Mouse (Mus musculus) midbrain, embryonic 10.5 days (tissue): Measurements from ENCODE around the gene Pole2. TPM values are rescaled to one million over a fixed set of nuclear protein-coding genes. Genes with fewer than 3 reads are reported as not detected.
"Not testable (repeated sequence)": the region's sequence is repeated elsewhere in the genome, so short reads cannot be mapped to it uniquely, and the experiment has no call there.

ENCODE experiments used
- DNase-seq: peaks from one replicate; pipeline ENCODE4 v3.0.0-alpha.2; 2017; ENCODE audit warnings: low spot score
- H3K27ac ChIP-seq: fragments of 300-500 bp; sonication (generic); replicated peaks from 2 replicates; pipeline ENCODE4 v1.5.1; 2016; ENCODE audit warnings: mild to moderate bottlenecking
- H3K27me3 ChIP-seq: fragments of 300-500 bp; sonication (generic); 2 replicates; pipeline ENCODE4 v1.6.1; 2016; ENCODE audit warnings: low read depth, mild to moderate bottlenecking; ENCODE audit not compliant: poor library complexity, severe bottlenecking
- H3K36me3 ChIP-seq: fragments of 300-500 bp; sonication (generic); 2 replicates; pipeline ENCODE4 v1.6.1; 2016; ENCODE audit warnings: mild to moderate bottlenecking, moderate library complexity
- H3K4me1 ChIP-seq: fragments of 300-500 bp; sonication (generic); 2 replicates; pipeline ENCODE4 v1.6.1; 2016
- H3K4me3 ChIP-seq: fragments of 300-500 bp; sonication (generic); 2 replicates; pipeline ENCODE4 v1.5.1; 2016; ENCODE audit warnings: mild to moderate bottlenecking, moderate library complexity
- H3K9me3 ChIP-seq: fragments of 300-500 bp; sonication (generic); replicated peaks from 2 replicates; pipeline ENCODE4 v1.6.1; 2016; ENCODE audit warnings: mild to moderate bottlenecking
- WGBS: fragments of 180-500 bp; shearing (Covaris S2); methylation state at CpG from one replicate; pipeline ENCODE4 v1.1.7; 2016; 5-methylcytosine and 5-hydroxymethylcytosine counted together
- polyA plus RNA-seq: library from polyadenylated mRNA; unstranded; fragments of >200 nt; fragmentation: Nextera tagmentation; extraction: Ambion mirVana; gene quantifications from 2 replicates; pipeline ENCODE4 v1.2.1, GENCODE M21; 2016

Pole2 gene
- polyA plus RNA-seq, 1 experiment from 2014 or later, result 34.5 TPM

DNA sequence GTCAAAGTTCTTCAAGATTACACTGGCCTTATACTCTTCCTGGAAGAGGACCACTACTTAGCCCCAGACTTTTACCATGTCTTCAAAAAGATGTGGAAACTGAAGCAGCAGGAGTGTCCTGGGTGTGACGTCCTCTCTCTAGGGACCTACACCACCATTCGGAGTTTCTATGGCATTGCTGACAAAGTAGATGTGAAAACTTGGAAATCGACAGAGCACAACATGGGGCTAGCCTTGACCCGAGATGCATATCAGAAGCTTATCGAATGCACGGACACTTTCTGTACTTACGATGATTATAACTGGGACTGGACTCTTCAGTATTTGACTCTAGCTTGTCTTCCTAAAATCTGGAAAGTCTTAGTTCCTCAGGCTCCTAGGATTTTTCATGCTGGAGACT is 42.6 kb downstream of the Pole2 start:
- Histone ChIP-seq H3K4me3 (peak overlapping the region; percentile 87), H3K36me3 (peaks cover 50% of the 10 kb centered on the region), H3K27ac (peak overlapping the region; percentile 94; the same call in 1 of the 2 replicates), H3K4me1 (peaks cover 33% of the 10 kb centered on the region), H3K27me3 (no peaks in the 10 kb centered on the region), H3K9me3 (no peaks in the 10 kb centered on the region)
- no peak for DNase-seq
- 87% methylated on average over 7 of the region's 7 CpGs for WGBS

DNA sequence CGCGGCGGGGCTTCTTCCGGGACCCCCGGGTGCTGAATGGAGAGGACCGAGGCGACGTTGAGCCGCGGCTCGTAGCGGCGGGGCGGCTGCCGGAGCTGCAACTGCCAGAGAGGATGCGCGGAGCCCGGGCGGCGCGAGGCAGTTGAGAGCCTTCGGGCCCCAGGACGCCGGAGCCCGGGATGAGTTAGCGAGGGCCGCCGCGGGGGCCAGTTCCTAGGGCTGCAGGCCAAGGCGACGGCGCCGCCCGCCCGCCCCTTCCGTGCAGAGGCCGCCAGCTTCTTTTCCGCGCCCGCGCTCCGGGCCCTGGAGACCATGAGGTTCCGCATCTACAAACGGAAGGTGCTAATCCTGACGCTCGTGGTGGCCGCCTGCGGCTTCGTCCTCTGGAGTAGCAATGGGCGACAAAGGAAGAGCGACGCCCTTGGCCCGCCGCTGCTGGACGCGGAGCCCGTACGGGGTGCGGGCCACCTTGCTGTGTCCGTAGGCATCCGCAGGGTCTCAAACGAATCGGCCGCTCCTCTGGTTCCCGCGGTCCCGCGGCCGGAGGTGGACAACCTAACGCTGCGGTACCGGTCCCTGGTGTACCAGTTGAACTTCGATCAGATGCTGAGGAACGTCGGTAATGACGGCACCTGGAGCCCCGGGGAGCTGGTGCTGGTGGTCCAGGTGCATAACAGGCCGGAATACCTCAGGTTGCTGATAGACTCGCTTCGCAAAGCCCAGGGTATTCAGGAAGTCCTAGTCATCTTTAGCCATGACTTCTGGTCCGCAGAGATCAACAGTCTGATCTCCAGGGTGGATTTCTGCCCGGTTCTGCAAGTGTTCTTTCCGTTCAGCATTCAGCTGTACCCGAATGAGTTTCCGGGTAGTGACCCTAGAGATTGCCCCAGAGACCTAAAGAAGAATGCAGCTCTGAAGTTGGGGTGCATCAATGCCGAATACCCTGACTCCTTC is 43.4 kb downstream of the Pole2 start:
- H3K36me3 ChIP-seq, result peaks cover 45% of the 10 kb centered on the region
- peak overlapping the region; percentile 94 for H3K27ac ChIP-seq
- peak; percentile 69 for DNase-seq
- no peaks in the 10 kb centered on the region for H3K9me3 ChIP-seq
- H3K4me3 ChIP-seq, result peak overlapping the region; percentile 87
- H3K4me1 ChIP-seq, result peaks cover 33% of the 10 kb centered on the region
- 3% methylated on average over 86 of the region's 86 CpGs for WGBS
- H3K27me3 ChIP-seq, result no peaks in the 10 kb centered on the region

DNA sequence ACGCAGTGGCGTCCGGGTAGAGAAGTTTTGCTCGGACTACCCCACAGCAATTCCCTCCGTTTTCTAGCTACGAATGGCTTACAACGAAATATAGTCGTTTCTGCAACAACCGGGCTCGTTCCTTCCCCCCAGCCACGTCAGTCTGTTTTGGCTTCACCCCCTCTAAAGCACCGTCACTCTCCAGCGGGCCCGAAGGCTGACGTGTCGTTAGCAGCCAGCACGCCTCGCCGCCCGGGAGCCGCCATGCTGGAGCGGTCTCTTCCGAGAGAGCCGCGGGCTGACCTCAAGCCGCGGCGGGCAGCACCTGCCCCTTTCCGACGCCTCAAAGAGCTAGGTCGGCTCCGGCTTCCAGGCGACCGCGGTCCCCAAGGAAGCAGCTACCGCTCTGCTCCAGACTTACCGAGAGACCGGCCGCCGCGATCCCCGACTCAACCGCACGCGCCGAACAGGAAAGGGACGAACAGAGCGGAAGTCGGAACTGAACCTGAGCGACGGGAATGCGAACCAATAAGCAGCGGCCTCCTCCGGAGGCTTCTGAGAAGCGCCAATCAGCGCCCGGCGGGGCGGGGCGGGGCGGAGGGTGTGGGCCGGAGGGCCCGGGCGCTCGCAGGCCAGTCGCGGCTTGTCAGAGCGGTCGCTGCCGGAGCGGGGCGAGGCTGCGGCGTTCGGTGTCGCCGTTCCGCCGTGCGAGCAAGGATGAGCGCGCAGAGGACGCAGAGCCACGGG is 44.2 kb downstream of the Pole2 start, which contains the start of the genes Rpl36al and Mgat2:
Rpl36al (minus strand) TSS at position 501 of the 726 bp plus-strand sequence.
Mgat2 (plus strand) TSS at position 575 of the 726 bp plus-strand sequence.
- H3K36me3 ChIP-seq, result peaks cover 45% of the 10 kb centered on the region
- under 1% methylated on average over 84 of the region's 84 CpGs for WGBS

DNA sequence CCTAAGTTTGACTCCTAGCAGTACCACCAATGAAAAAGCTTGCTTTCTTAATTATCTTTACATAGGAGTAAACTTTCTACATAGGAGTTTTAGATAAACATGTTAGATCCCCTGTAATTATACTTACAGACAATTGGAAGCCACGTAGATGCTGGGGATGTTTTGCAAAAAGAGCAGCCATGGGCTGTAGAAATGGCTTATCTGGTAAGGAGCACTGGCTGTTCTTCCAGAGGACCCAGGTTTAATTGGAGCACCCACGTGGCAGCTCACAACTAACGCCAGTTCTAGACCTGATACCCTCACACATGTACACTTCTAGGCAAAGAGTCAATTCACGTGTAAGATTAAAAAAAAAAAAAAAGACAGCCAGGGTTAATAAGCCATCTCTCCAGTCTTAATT is 46.2 kb downstream of the Pole2 start:
- Histone ChIP-seq H3K4me1 (peaks cover 27% of the 10 kb centered on the region), H3K27me3 (no peaks in the 10 kb centered on the region), H3K4me3 (no peak overlapping the region), H3K36me3 (peaks cover 49% of the 10 kb centered on the region), H3K9me3 (no peaks in the 10 kb centered on the region), H3K27ac (no peak overlapping the region)
- no peak for DNase-seq
- 93% methylated on average over 4 of the region's 4 CpGs for WGBS

More for the DNA sequence above, 44.2 kb downstream of the Pole2 start, which contains the start of the genes Rpl36al and Mgat2:
- H3K4me3 ChIP-seq, result peak within 1 kb of the TSS; percentile 87
- no peaks in the 10 kb centered on the region for H3K27me3 ChIP-seq
- peaks cover 33% of the 10 kb centered on the region for H3K4me1 ChIP-seq
- no peaks in the 10 kb centered on the region for H3K9me3 ChIP-seq
- peak within 1 kb of the TSS; percentile 94 for H3K27ac ChIP-seq
- DNase-seq, result peak; percentile 96

DNA sequence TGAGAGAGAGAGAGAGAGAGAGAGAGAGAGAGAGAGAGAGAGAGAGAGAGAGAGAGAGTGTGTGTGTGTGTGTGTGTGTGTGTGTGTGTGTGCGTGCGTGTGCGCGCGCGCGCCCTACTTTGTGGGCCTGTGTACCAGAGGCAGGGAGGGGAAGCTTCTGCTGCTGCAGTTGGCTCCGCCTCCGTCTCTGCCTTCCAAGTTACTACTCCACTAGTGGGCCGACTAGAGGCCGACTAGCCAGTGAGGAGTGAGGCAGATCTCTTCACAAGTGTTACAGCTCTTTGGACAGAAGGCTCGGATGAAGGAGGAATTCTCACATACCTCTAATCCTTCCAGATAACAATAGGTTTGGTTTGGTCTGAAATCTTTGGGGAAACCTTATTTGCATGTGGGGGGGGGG is 48.6 kb downstream of the Pole2 start:
- no peak for DNase-seq
- peaks cover 5% of the 10 kb centered on the region for H3K4me1 ChIP-seq
- no peak overlapping the region for H3K4me3 ChIP-seq
- 82% methylated on average over 12 of the region's 12 CpGs for WGBS
- H3K27me3 ChIP-seq, result no peaks in the 10 kb centered on the region
- peaks cover 72% of the 10 kb centered on the region for H3K36me3 ChIP-seq
- no peak overlapping the region for H3K27ac ChIP-seq
- no peaks in the 10 kb centered on the region for H3K9me3 ChIP-seq

DNA sequence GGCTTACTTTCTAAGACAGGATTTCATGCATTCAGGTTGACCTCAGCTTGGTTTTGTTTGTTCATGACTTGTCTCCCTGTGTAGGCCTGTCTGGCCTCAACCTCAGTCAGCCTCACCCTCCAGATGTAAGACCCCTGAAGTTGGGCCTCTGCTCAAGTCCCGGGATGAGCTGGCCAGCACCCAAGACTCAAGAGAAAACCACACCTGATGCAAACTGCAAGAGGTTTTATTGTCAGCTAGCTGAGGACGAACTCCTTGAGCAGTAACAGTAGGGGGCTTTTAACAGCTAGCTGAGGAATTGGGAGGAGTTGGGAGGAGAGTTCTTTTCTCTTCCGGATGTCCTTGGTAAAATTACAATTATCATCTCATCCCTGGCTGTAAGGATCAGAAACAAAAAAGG is 50.5 kb downstream of the Pole2 start:
- Histone ChIP-seq H3K36me3 (peaks cover 90% of the 10 kb centered on the region), H3K9me3 (no peaks in the 10 kb centered on the region), H3K27me3 (no peaks in the 10 kb centered on the region), H3K4me1 (no peaks in the 10 kb centered on the region), H3K27ac (no peak overlapping the region), H3K4me3 (no peak overlapping the region)
- no peak for DNase-seq
- 87% methylated on average over 3 of the region's 3 CpGs for WGBS

DNA sequence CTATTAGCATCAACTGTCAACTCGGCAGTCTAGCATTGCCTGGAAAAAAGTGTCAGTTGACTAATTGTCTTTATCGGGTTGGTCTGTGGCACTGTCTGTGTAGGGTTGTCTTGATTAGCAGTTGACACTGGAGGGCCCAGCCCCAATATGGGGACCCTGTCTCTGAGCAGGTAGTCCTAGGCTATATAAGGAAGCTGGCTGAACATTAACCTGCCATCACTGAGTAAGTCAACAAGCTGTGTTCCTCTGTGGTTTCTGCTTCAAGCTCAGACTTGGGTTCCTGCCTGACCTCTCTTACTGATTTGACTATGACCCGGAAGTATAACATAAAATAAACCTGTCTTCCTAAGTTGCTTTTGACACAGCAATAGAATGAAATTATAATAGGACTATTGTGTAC is 52.0 kb downstream of the Pole2 start:
- H3K27me3 ChIP-seq, result no peaks in the 10 kb centered on the region
- peaks cover 82% of the 10 kb centered on the region for H3K36me3 ChIP-seq
- no peak overlapping the region for H3K27ac ChIP-seq
- H3K4me1 ChIP-seq, result no peaks in the 10 kb centered on the region
- no peak for DNase-seq
- 95% methylated on average over 3 of the region's 3 CpGs for WGBS
- no peak overlapping the region for H3K4me3 ChIP-seq
- H3K9me3 ChIP-seq, result no peaks in the 10 kb centered on the region

DNA sequence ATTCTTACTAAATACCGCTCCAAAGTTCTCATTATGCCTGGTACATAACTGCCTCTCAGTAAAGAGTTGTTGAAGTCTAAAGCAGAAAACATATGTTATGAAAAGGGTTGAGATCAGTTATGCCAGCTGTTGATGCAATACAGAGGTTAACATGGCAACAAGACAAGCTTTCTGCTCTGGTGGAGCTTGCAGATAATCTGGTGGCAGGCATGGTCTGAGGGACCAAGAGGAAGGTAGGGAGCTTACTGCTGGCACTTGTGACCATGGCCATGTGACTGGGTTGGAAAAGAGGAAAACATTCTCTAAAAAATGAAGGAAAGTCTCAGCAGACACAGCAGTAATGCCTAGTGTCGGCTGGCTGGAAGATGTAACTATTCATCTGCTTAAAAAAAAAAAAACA is 56.7 kb downstream of the Pole2 start:
- peaks cover 45% of the 10 kb centered on the region for H3K36me3 ChIP-seq
- H3K9me3 ChIP-seq, result no peaks in the 10 kb centered on the region
- H3K4me1 ChIP-seq, result peaks cover 22% of the 10 kb centered on the region
- no peak for DNase-seq
- H3K27ac ChIP-seq, result no peak overlapping the region
- no peak overlapping the region for H3K4me3 ChIP-seq
- WGBS, result 94% methylated on average over 2 of the region's 2 CpGs
- H3K27me3 ChIP-seq, result no peaks in the 10 kb centered on the region

DNA sequence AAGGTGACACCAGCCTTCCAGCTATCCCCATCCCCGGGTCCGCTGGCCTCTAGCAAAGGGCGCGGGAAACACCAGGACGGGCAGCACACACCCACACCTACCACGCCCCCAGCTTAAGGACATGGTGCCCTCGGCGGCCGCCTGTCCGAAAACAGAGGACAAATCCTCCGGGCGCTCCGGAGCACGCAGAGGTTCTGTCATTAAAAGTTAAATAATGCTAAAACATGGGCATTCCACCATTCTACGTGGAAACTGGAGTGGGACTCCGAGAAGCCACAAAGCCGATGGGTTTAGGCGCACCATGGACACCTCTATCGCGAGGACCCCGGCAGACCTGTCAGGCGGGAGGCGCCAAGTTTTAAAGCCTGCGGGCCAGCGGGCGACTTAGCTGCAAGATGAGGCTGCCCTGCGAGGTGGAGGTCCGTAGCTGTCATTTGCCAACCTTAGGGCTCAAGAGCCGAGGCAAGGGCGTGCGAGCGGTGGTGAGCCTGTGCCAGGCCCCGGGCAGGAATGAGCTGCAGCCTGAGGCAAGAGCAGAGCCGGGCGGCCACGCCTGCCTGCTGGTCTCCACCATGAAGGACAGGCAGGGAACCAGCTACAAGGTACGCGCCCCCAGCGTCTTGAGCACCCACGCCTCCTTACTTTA is 59.4 kb downstream of the Pole2 start, which contains the start of gene Lrr1:
Lrr1 (plus strand) TSS at position 354 of the 646 bp plus-strand sequence.
- Histone ChIP-seq H3K4me3 (peak within 1 kb of the TSS; percentile 93), H3K4me1 (peaks cover 22% of the 10 kb centered on the region), H3K27me3 (no peaks in the 10 kb centered on the region), H3K36me3 (peaks cover 18% of the 10 kb centered on the region), H3K27ac (peak within 1 kb of the TSS; percentile 99), H3K9me3 (no peaks in the 10 kb centered on the region)
- peak; percentile 87 for DNase-seq
- under 1% methylated on average over 40 of the region's 40 CpGs for WGBS

DNA sequence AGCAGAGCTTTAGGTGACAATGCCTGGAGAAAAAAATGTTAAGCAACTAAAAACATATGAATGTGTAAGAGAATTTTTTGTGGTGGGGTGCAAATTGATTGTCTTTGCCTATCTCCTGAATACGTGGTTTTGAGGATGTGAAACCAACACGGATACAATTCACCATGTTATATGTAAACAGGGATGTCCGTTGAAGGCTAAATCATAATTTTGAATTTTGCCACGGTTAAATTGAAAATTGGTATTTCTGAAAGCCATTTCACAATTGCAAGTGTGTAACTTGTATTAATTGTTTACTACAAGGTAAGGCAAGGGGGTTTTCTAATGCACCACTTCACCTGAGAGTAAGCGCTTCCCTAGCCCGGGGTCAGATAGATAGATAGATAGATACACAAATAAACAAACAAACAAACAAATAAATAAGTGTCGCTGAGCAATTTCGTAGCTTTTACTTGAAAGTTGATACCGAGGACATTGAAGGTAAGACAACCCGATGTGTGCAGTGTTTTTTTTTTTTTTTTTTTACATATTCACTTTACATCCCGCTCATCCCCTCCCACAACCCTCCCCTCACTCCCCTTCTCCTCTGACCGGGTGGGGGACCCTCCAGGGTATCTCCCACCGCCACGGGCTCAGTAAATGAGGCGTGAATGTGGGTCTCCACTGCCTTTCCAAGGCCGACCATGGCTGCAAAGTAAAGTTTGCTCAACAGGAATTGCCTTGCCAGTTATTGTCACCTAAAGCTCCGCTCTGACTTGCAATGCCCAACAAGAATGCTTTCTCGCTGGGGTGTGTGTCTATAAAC is 60.1 kb downstream of the Pole2 start:
- H3K9me3 ChIP-seq, result no peaks in the 10 kb centered on the region
- no peak for DNase-seq
- H3K4me3 ChIP-seq, result peak overlapping the region; percentile 93
- WGBS, result 7% methylated on average over 18 of the region's 18 CpGs
- peak overlapping the region; percentile 99 for H3K27ac ChIP-seq
- H3K27me3 ChIP-seq, result no peaks in the 10 kb centered on the region
- peaks cover 22% of the 10 kb centered on the region for H3K4me1 ChIP-seq
- H3K36me3 ChIP-seq, result peaks cover 11% of the 10 kb centered on the region

DNA sequence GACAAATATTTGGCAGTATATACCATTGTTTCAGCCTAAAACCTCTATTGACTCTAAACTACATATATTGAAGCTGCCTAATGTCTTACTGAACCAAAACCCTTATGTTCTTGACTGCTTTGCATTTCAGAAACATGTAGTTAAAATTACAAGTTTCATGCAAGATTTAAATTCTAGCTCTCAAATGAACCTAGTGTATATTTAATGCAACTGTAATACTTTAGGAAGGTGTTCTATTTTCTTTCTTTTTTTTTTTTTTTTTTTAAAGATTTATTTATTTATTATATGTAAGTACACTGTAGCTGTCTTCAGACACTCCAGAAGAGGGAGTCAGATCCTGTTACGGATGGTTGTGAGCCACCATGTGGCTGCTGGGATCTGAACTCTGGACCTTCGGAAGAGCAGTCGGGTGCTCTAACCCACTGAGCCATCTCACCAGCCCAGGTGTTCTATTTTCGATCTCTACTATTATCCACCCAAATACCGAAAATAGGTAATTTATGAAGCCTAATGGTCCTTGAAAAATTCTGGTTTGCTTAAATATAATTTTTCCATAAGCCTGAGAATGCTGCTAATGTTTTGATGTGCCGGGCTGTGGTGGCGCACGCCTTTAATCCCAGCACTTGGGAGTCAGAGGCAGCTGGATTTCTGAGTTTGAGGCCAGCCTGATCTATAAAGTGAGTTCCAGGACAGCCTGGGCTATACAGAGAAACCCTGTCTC is 61.0 kb downstream of the Pole2 start:
- H3K9me3 ChIP-seq, H3K27ac ChIP-seq, DNase-seq, H3K27me3 ChIP-seq, H3K4me3 ChIP-seq, H3K36me3 ChIP-seq: not testable (repeated sequence)
- 70% methylated on average over 8 of the region's 8 CpGs for WGBS
- peaks cover 22% of the 10 kb centered on the region for H3K4me1 ChIP-seq
